Mouse (Mus musculus): ENCODE measurements at regions not wholly inside any gene's neighbourhood (a gene's known extent, or its start where the extent isn't known, plus 50 kb on each side); places are given as distances from the start of the nearest gene placed in this dataset.

DNA sequence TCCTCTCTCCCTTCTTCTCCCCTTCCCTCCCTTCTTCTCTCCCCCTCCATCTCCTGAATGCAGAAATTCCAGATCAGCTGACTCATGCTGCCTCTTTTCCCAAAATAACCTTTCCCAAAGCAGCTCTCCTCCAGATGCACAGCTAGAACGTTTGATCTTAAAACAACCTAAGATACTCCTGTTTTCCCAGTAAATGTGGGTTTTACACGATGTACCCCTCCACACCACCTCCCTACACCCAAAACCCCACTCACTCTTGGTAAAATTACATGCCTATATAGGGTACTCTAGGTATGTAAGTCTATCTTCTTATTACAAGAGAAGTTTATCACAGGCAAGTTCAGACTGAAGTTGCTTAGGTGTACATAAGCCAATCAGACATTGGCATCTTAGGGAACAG, 155.2 kb upstream of the Tox3 start:
- in situ Hi-C loops (cut with MboI, MseI) = no loop called here

DNA sequence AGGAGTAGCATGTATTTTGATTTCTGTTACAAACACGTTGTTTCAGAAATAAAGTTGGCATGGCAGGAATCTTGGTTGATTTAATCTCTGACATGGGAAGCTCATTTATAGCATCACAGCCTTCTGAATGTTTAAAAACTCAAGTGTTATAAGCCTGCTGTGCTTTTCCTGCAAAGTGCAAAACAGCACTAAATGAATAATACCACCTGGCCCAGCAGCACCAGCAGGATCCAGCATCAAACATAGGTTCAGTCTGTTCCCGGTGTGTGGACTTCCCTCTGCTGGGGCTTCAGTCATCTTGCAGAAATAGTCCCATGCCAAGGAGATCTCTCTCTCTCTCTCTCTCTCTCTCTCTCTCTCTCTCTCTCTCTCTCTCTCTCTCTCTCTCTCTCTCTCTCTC, 154.7 kb upstream of the Tox3 start:
- in situ Hi-C loops (cut with MboI, MseI) = no loop called here

DNA sequence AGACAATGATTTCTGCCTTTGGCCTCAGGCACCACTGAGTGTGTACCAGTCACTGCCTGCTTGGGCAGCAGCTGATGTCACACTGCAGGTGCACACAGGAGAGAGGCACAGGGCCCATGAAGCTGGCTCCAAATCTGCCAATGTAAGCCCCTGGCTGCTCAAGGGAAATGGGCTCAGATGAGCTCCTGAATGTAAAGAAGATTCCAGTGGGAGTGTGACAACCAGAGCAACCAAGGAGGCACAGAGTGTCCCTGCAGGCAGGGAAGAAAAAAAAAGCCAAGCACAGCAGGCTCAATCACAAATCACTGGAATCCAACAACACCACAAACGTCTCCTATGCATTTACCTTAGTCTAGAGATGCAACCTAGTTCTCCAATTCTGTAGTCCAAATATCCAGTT, 151.2 kb upstream of the Tox3 start:
- in situ Hi-C loops (cut with MboI, MseI) = no loop called here

DNA sequence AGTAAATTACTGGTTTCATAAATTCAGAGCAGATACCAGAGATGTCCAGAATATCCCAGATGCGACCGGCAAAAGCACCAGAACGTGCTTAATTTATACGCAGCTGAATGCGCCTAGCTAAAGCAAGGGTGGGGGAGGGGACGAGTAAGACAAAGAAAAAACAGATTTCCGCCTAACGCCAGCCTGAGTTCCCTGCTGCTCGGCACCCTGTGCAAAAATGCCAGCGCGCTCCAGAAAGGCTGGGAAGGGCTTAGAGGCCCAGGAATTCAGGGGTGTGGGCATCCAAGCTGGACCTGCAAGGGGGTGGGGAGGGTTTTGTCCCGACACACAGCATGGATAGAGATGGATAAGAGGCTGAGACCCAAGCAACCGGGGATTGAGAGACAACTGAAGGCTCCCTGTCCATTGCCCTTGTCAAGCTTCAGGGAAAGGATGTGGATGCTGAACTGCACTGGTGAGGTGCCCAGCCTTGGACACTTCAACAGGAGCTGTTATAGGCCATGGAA, 148.6 kb upstream of the Tox3 start:
- in situ Hi-C loops (cut with MboI, MseI) = no loop called here

GRCm38 (mm10) chr8:90495943-90496371, 147.8 kb upstream of the Tox3 start:
- in situ Hi-C loops (cut with MboI, MseI) = no loop called here

GRCm38 (mm10) chr8:90492521-90493225, 144.5 kb upstream of the Tox3 start:
- in situ Hi-C loops (cut with MboI, MseI) = no loop called here

DNA sequence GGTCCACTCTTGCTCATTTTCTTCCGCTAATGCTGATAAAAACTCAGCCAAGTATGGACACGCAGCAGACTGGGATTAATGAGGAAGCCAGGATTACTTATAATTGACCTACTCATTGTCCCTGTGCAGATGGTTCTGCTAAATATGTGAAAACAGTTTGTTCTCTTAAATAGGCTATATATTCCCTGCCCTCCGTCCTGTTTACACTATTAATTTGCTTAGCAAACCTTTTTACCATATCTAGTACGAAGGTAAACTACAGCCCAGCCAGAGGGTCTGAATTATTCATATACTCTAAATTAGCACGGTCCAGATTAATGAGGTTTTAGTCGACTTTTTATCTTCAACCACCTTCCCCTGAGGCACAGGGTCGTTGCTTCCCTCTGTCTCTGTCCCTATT, 143.5 kb upstream of the Tox3 start:
- in situ Hi-C loops (cut with MboI, MseI) = no loop called here

DNA sequence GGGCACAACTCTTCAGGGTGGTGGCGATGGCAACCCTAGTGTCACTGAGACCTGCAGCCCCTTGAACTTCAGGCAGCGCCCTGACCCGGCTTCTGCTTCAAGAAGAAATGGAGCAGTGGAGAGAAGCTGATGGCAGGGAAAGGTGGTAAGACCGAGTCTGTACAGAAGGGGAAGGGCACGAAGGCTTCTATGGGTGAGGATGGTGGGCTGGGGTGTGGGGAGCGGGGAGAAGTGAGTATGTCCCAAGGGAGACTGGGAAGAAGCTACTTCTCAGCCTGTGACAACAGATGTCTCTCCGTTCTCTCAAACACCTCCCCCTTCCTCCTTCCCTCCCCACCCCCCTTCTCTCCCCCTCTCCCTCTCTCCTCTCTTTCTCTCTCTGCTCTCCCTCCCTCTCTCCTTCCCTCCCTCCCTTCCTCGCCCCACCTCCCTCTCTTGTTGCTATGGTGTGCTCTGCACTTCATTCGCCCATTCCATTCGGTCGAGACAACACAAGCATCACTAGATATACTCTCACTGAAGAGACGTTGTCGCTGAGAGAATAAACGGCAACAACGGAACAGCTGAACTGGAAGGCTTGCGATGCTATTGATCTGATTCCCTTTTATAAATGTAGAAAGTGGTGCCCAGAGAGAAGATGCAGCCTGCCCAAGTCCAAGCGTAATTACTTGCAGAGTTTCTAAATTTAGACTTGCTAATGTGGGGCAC, 142.7 kb upstream of the Tox3 start:
- in situ Hi-C loops (cut with MboI, MseI) = no loop called here

DNA sequence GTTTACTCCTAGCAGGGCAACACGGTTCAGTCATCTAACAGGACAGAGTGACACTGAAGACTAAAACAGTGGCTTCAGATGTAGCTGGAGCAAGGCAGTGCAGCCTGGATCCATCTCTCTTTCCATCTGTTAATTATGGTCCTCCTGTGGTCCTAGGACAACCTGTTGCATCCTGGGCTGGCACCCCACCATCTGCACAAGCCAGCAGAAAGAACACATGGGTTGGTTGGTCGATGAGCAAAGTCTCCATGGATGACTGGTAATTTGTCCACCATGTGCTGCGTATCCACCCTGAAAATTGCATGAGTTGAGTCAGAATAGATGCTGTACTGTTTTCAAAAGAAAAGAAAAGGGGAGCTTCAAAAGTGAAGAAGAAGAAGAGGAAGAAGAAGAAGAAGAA, 138.4 kb upstream of the Tox3 start:
- in situ Hi-C loops (cut with MboI, MseI) = no loop called here

DNA sequence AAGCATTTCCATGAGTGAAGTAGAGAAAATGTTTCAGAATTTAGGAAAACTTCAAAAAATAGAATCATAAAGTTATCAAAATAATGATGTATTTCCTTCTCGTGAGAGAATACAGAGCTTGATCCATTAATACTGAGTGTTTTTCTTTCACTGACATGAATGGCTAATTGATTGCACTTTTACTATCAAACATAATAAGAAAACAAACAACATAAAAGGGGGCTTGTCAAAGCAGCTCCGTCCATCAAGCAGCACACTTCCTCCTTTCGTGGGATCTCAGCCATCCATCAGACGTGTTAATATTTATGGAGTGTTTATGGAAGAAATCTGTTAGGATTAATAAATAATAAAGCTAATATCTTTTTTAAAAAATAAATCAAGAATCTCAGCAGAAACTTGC, 130.0 kb upstream of the Tox3 start:
- in situ Hi-C loops (cut with MboI, MseI) = no loop called here

DNA sequence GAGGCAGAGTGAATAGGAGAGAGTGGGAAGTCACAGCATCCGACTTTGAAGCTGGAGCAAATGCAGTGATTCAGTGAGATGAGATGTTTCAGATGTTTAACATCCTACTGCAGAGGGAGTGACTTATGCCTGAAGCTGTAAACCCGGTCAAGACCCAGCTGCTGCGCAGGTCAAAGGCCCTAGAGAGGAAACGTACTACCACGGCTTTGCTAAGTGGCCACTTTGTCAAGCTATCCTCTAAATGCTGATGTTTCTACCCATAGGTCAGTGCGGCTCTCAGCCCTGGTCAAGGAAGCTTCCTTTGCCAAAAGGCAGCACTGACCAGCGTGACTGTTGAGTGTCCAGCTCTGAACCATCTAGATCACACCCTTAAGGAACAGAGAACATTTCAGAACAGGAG, 125.9 kb upstream of the Tox3 start:
- in situ Hi-C loops (cut with MboI, MseI) = no loop called here

GRCm38 (mm10) chr8:90470826-90471225, 122.7 kb upstream of the Tox3 start:
- in situ Hi-C loops (cut with MboI, MseI) = no loop called here

GRCm38 (mm10) chr8:90463708-90464107, 115.6 kb upstream of the Tox3 start:
- in situ Hi-C loops (cut with MboI, MseI) = no loop called here

DNA sequence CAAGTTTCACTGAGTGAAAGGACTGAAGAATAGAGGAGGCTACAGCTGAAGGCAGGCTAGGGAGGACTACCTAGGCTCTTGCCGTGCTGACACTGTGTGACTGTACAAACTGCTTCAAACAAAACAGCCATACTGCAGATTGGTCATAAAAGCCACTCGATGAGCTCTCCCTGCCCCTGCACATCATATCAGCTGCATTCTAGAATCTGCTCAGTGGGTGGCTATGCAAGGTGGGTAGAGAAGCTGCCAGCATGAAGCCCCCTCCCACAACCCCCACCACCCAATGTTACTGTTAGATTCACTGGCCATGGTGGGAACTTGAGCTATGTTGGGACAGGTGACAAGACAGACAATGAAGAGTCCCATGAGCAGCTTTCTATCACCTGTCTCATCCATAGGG, 107.2 kb upstream of the Tox3 start:
- in situ Hi-C loops (cut with MboI, MseI) = no loop called here

DNA sequence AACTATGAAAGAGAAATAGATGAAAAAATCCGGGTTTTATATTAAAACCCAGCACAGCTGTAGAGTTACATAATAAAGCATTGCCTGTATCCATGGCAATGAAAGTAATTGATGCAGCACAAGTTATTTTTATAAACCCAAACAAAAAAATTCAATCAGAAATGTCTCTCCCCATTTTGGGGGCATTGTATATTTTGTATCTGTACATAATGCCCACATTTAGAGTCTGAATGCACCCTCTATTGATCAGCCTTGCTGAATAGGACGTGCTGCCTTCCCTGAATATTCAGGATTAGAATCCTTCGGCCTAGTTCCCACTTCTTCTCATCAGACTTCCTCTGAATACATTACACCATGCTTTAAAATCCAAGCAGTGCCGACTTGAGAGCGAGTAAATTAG, 106.0 kb upstream of the Tox3 start:
- in situ Hi-C loops (cut with MboI, MseI) = no loop called here

DNA sequence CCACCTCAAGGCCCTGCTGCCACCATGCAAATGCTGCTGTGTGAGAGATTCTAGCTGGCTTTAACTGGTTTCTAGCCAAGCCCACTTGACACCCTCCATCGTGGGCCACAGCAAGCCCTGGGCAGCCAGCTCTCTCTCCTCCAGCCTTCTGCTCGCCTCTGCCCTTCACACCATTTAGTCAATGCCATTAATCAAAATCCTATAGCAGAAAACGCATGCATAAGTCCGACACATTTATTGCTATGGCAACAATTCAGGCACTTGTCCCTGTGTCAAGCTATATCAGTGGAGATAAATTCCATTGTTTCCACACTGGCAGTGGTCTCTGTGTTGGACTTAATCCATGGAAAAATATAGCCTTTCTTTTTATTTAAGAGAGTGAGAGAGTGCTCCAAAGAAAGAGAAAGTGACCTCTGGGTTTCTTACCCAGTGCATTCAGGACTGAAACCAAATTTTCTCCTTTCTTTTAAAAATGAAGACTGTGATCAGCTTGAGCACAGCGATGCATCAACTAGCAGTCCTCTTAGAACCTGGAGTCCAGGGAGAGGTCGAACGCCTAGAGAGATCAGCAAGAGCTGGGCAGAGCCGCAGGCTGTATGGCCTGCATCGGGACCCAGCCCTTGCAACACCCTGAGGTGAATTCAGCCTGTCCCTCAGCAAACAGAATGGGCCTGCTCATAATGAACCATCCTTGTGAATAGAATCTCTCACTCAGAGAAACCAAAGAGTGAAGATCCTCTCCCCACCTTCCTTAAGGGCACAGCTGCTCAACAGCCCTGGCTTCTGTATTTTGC, 93.1 kb upstream of the Tox3 start:
- in situ Hi-C loops (cut with MboI, MseI) = no loop called here

- in situ Hi-C loops (cut with MboI, MseI) = loop anchor here (25.0 kb wide), 1 partner anchor 1452 kb away; no protein-coding TSS in a partner anchor
These were observed 65.9 kb upstream of the Tox3 start for GRCm38 (mm10) chr8:90414021-90414420.

Data from T-helper 1 cell (primary cell).